Mouse (Mus musculus) heart, postnatal 4 days (tissue): Measurements from ENCODE around the gene Rundc1. TPM values are rescaled to one million over a fixed set of nuclear protein-coding genes. Genes with fewer than 3 reads are reported as not detected.
"Not testable (repeated sequence)": the region's sequence is repeated elsewhere in the genome, so short reads cannot be mapped to it uniquely, and the experiment has no call there.

Source experiments
- DNase-seq: peaks from one replicate; pipeline ENCODE4 v3.0.0; 2021
- total RNA-seq, 2 experiments: library from RNA; stranded (reverse); gene quantifications; 2 replicates each; pipeline ENCODE4 v1.2.3; 2021

The Rundc1 gene
- total RNA-seq: 10 to 100 TPM in 1 of 2 experiments, 1 to 10 TPM in 1; 9.0 to 12.4 TPM

GRCm38 (mm10) chr11:101424925-101425813, at the start of gene Rundc1, which contains the start of gene Ptges3l:
Gene Rundc1, plus strand, starts transcription at chr11:101425085.
Gene Ptges3l, minus strand, starts transcription at chr11:101425333.
- DNase-seq: peak; percentile 99

GRCm38 (mm10) chr11:101378196-101378595, 46.7 kb upstream of the Rundc1 start:
- DNase-seq: not testable (repeated sequence)

- no peak for DNase-seq
These were observed 46.0 kb upstream of the Rundc1 start for GRCm38 (mm10) chr11:101378926-101379325.

- DNase-seq: no peak
These were observed 43.1 kb upstream of the Rundc1 start for GRCm38 (mm10) chr11:101381817-101382216.

GRCm38 (mm10) chr11:101395110-101395509, 29.8 kb upstream of the Rundc1 start:
- peak; percentile 86 for DNase-seq

- DNase-seq: no peak
These were observed 9.6 kb upstream of the Rundc1 start for GRCm38 (mm10) chr11:101415306-101415705.

- DNase-seq: no peak
These were observed 8.3 kb upstream of the Rundc1 start for GRCm38 (mm10) chr11:101416433-101417100.

- DNase-seq: peak; percentile 94
These were observed 7.6 kb upstream of the Rundc1 start, which contains the start of gene Aarsd1 for GRCm38 (mm10) chr11:101417101-101417855. Gene Aarsd1, minus strand, starts transcription at chr11:101417615.

GRCm38 (mm10) chr11:101418991-101419390, 5.9 kb upstream of the Rundc1 start:
- DNase-seq: no peak

GRCm38 (mm10) chr11:101419610-101420009, 5.3 kb upstream of the Rundc1 start:
- no peak for DNase-seq

GRCm38 (mm10) chr11:101420148-101420547, 4.7 kb upstream of the Rundc1 start:
- no peak for DNase-seq

GRCm38 (mm10) chr11:101424105-101424851, 607 bp upstream of the Rundc1 start, which contains the start of gene Gm27029:
Gene Gm27029, minus strand, starts transcription at chr11:101424796.
- DNase-seq: peak; percentile 65

GRCm38 (mm10) chr11:101426165-101426564, 1.3 kb downstream of the Rundc1 start:
- DNase-seq: no peak

GRCm38 (mm10) chr11:101431327-101431726, 6.4 kb downstream of the Rundc1 start:
- no peak for DNase-seq

GRCm38 (mm10) chr11:101433396-101433795, 8.5 kb downstream of the Rundc1 start:
- DNase-seq: no peak

- no peak for DNase-seq
These were observed 10.9 kb downstream of the Rundc1 start for GRCm38 (mm10) chr11:101435831-101436230.

GRCm38 (mm10) chr11:101436916-101437315, 12.0 kb downstream of the Rundc1 start:
- no peak for DNase-seq

- DNase-seq: not testable (repeated sequence)
These were observed 13.1 kb downstream of the Rundc1 start for GRCm38 (mm10) chr11:101438006-101438405.

GRCm38 (mm10) chr11:101441450-101442126, 16.7 kb downstream of the Rundc1 start:
- DNase-seq: not testable (repeated sequence)

- DNase-seq: peak; percentile 96
These were observed 17.3 kb downstream of the Rundc1 start, which contains the start of gene Rpl27 for GRCm38 (mm10) chr11:101442127-101442693. Gene Rpl27, plus strand, starts transcription at chr11:101442298.

- DNase-seq: no peak
These were observed 17.9 kb downstream of the Rundc1 start for GRCm38 (mm10) chr11:101442760-101443159.
